Mouse (Mus musculus): Measurements from ENCODE around the gene Gstt4. TPM values are rescaled to one million over a fixed set of nuclear protein-coding genes. Genes with fewer than 3 reads are reported as not detected.

Gstt4 gene
- polyA plus RNA-seq, 1 experiment from 2014 or later: not detected

GRCm38 (mm10) chr10:75789081-75789735 lies 33.1 kb downstream of the Gstt4 start:
- no peaks in the 10 kb centered on the region for H3K4me1 ChIP-seq (ENCODE audit: control insufficient read depth in 2 of 2, insufficient read depth in 2 of 2, low read length in 2 of 2)
- no peaks in the 10 kb centered on the region for H3K27me3 ChIP-seq (ENCODE audit: control insufficient read depth, insufficient read depth, low read length)
- no peak overlapping the region for H3K4me3 ChIP-seq (ENCODE audit: control insufficient read depth in 1 of 2, insufficient read depth in 1 of 2, low read depth in 1 of 2, low read length in 2 of 2)
- no peak overlapping the region for H3K9ac ChIP-seq (ENCODE audit: low read length)
- no peak overlapping the region for H3K4me2 ChIP-seq (ENCODE audit: low read length)
- no peak for ATAC-seq (ENCODE audit: insufficient number of reproducible peaks, insufficient read depth, low FRiP score, low read depth)
- H3K36me3 ChIP-seq (ENCODE audit: control insufficient read depth, insufficient read depth, low read length): no peaks in the 10 kb centered on the region
- no peak overlapping the region for H3K27ac ChIP-seq (replicated peaks in 1 of 2; ENCODE audit: control insufficient read depth in 1 of 2, insufficient read depth in 1 of 2, low read depth in 2 of 2, low read length in 2 of 2)
- 71% methylated on average over 6 of the region's 6 CpGs for WGBS
- no peaks in the 10 kb centered on the region for H3K9me3 ChIP-seq (ENCODE audit: control insufficient read depth, low read length)

GRCm38 (mm10) chr10:75788277-75788676 lies 34.1 kb downstream of the Gstt4 start:
- WGBS: 92% methylated on average over 8 of the region's 8 CpGs
- H3K27me3 ChIP-seq (ENCODE audit: control insufficient read depth, insufficient read depth, low read length): no peaks in the 10 kb centered on the region

GRCm38 (mm10) chr10:75785442-75785841 lies 36.9 kb downstream of the Gstt4 start:
- Histone ChIP-seq H3K4me2 (ENCODE audit: low read length) (no peak overlapping the region), H3K4me3 (ENCODE audit: control insufficient read depth in 1 of 2, insufficient read depth in 1 of 2, low read depth in 1 of 2, low read length in 2 of 2) (no peak overlapping the region), H3K9me3 (ENCODE audit: control insufficient read depth, low read length) (no peaks in the 10 kb centered on the region), H3K27ac (replicated peaks in 1 of 2; ENCODE audit: control insufficient read depth in 1 of 2, insufficient read depth in 1 of 2, low read depth in 2 of 2, low read length in 2 of 2) (no peak overlapping the region), H3K4me1 (ENCODE audit: control insufficient read depth in 2 of 2, insufficient read depth in 2 of 2, low read length in 2 of 2) (peaks cover 4 to 7% of the 10 kb centered on the region in 2 experiments; a peak in 2 of 4 replicates), H3K36me3 (ENCODE audit: control insufficient read depth, insufficient read depth, low read length) (no peaks in the 10 kb centered on the region), H3K9ac (ENCODE audit: low read length) (no peak overlapping the region), H3K27me3 (ENCODE audit: control insufficient read depth, insufficient read depth, low read length) (no peaks in the 10 kb centered on the region)
- 57% methylated on average over 1 of the region's 1 CpGs for WGBS
- ATAC-seq (ENCODE audit: insufficient number of reproducible peaks, insufficient read depth, low FRiP score, low read depth): no peak

More at GRCm38 (mm10) chr10:75788277-75788676, 34.1 kb downstream of the Gstt4 start:
- no peak for ATAC-seq (ENCODE audit: insufficient number of reproducible peaks, insufficient read depth, low FRiP score, low read depth)
- Histone ChIP-seq H3K9me3 (ENCODE audit: control insufficient read depth, low read length) (no peaks in the 10 kb centered on the region), H3K4me1 (ENCODE audit: control insufficient read depth in 2 of 2, insufficient read depth in 2 of 2, low read length in 2 of 2) (no peaks in the 10 kb centered on the region), H3K36me3 (ENCODE audit: control insufficient read depth, insufficient read depth, low read length) (no peaks in the 10 kb centered on the region), H3K4me2 (ENCODE audit: low read length) (no peak overlapping the region), H3K27ac (replicated peaks in 1 of 2; ENCODE audit: control insufficient read depth in 1 of 2, insufficient read depth in 1 of 2, low read depth in 2 of 2, low read length in 2 of 2) (no peak overlapping the region), H3K9ac (ENCODE audit: low read length) (no peak overlapping the region), H3K4me3 (ENCODE audit: control insufficient read depth in 1 of 2, insufficient read depth in 1 of 2, low read depth in 1 of 2, low read length in 2 of 2) (no peak overlapping the region)

- Histone ChIP-seq H3K9ac (ENCODE audit: low read length) (peak within 1 kb of the TSS; percentile 54), H3K27me3 (ENCODE audit: control insufficient read depth, insufficient read depth, low read length) (peaks cover 10% of the 10 kb centered on the region), H3K27ac (replicated peaks in 1 of 2; ENCODE audit: control insufficient read depth in 1 of 2, insufficient read depth in 1 of 2, low read depth in 2 of 2, low read length in 2 of 2) (no peak within 1 kb of the TSS), H3K4me3 (ENCODE audit: control insufficient read depth in 1 of 2, insufficient read depth in 1 of 2, low read depth in 1 of 2, low read length in 2 of 2) (peak within 1 kb of the TSS; percentile 40 to 45), H3K9me3 (ENCODE audit: control insufficient read depth, low read length) (no peaks in the 10 kb centered on the region), H3K4me2 (ENCODE audit: low read length) (peak within 1 kb of the TSS; percentile 75), H3K4me1 (ENCODE audit: control insufficient read depth in 2 of 2, insufficient read depth in 2 of 2, low read length in 2 of 2) (peaks cover 4 to 7% of the 10 kb centered on the region in 2 experiments; a peak in 2 of 4 replicates), H3K36me3 (ENCODE audit: control insufficient read depth, insufficient read depth, low read length) (no peaks in the 10 kb centered on the region)
- ATAC-seq (ENCODE audit: insufficient number of reproducible peaks, insufficient read depth, low FRiP score, low read depth): peak; percentile 56; the same call in 1 of the 2 replicates
- under 1% methylated on average over 28 of the region's 28 CpGs for WGBS
Observed at GRCm38 (mm10) chr10:75780769-75781578, 41.4 kb downstream of the Gstt4 start, which contains the start of the genes Gm20441 and Gstt3. Gm20441 (minus strand) TSS chr10:75780954. Gstt3 (minus strand) TSS chr10:75781414.

- no peak overlapping the region for H3K4me2 ChIP-seq (ENCODE audit: low read length)
- H3K36me3 ChIP-seq (ENCODE audit: control insufficient read depth, insufficient read depth, low read length): no peaks in the 10 kb centered on the region
- no peak overlapping the region for H3K9ac ChIP-seq (ENCODE audit: low read length)
- H3K27me3 ChIP-seq (ENCODE audit: control insufficient read depth, insufficient read depth, low read length): peaks cover 10% of the 10 kb centered on the region
- WGBS: 39% methylated on average over 15 of the region's 15 CpGs
- ATAC-seq (ENCODE audit: insufficient number of reproducible peaks, insufficient read depth, low FRiP score, low read depth): no peak
- H3K9me3 ChIP-seq (ENCODE audit: control insufficient read depth, low read length): no peaks in the 10 kb centered on the region
- H3K4me1 ChIP-seq (ENCODE audit: control insufficient read depth in 2 of 2, insufficient read depth in 2 of 2, low read length in 2 of 2): peaks cover 4 to 7% of the 10 kb centered on the region in 2 experiments; a peak in 2 of 4 replicates
- H3K27ac ChIP-seq (replicated peaks in 1 of 2; ENCODE audit: control insufficient read depth in 1 of 2, insufficient read depth in 1 of 2, low read depth in 2 of 2, low read length in 2 of 2): no peak overlapping the region
- H3K4me3 ChIP-seq (ENCODE audit: control insufficient read depth in 1 of 2, insufficient read depth in 1 of 2, low read depth in 1 of 2, low read length in 2 of 2): 0 out of 4 replicates have a peak overlapping the region, but pooled peaks of 1 of the 2 experiments have one; percentile 40
Observed at GRCm38 (mm10) chr10:75779206-75780174, 42.9 kb downstream of the Gstt4 start.

GRCm38 (mm10) chr10:75777885-75778284 lies 44.5 kb downstream of the Gstt4 start:
- peaks cover 10% of the 10 kb centered on the region for H3K27me3 ChIP-seq (ENCODE audit: control insufficient read depth, insufficient read depth, low read length)
- H3K9me3 ChIP-seq (ENCODE audit: control insufficient read depth, low read length): no peaks in the 10 kb centered on the region
- no peak overlapping the region for H3K4me2 ChIP-seq (ENCODE audit: low read length)
- no peaks in the 10 kb centered on the region for H3K36me3 ChIP-seq (ENCODE audit: control insufficient read depth, insufficient read depth, low read length)
- H3K4me3 ChIP-seq (ENCODE audit: control insufficient read depth in 1 of 2, insufficient read depth in 1 of 2, low read depth in 1 of 2, low read length in 2 of 2): no peak overlapping the region
- WGBS: 67% methylated on average over 2 of the region's 2 CpGs
- no peak overlapping the region for H3K27ac ChIP-seq (replicated peaks in 1 of 2; ENCODE audit: control insufficient read depth in 1 of 2, insufficient read depth in 1 of 2, low read depth in 2 of 2, low read length in 2 of 2)
- peaks cover 4 to 8% of the 10 kb centered on the region in 2 experiments; a peak in 2 of 4 replicates for H3K4me1 ChIP-seq (ENCODE audit: control insufficient read depth in 2 of 2, insufficient read depth in 2 of 2, low read length in 2 of 2)
- H3K9ac ChIP-seq (ENCODE audit: low read length): no peak overlapping the region
- no peak for ATAC-seq (ENCODE audit: insufficient number of reproducible peaks, insufficient read depth, low FRiP score, low read depth)

- 85% methylated on average over 6 of the region's 6 CpGs for WGBS
Observed at GRCm38 (mm10) chr10:75776562-75776961, 45.8 kb downstream of the Gstt4 start.

More at GRCm38 (mm10) chr10:75776562-75776961, 45.8 kb downstream of the Gstt4 start:
- H3K9me3 ChIP-seq (ENCODE audit: control insufficient read depth, low read length): no peaks in the 10 kb centered on the region
- peaks cover 11 to 14% of the 10 kb centered on the region in 2 experiments; a peak in 3 of 4 replicates for H3K4me1 ChIP-seq (ENCODE audit: control insufficient read depth in 2 of 2, insufficient read depth in 2 of 2, low read length in 2 of 2)
- ATAC-seq (ENCODE audit: insufficient number of reproducible peaks, insufficient read depth, low FRiP score, low read depth): no peak
- H3K4me2 ChIP-seq (ENCODE audit: low read length): no peak overlapping the region
- H3K36me3 ChIP-seq (ENCODE audit: control insufficient read depth, insufficient read depth, low read length): no peaks in the 10 kb centered on the region
- no peak overlapping the region for H3K9ac ChIP-seq (ENCODE audit: low read length)
- no peak overlapping the region for H3K4me3 ChIP-seq (ENCODE audit: control insufficient read depth in 1 of 2, insufficient read depth in 1 of 2, low read depth in 1 of 2, low read length in 2 of 2)
- no peak overlapping the region for H3K27ac ChIP-seq (replicated peaks in 1 of 2; ENCODE audit: control insufficient read depth in 1 of 2, insufficient read depth in 1 of 2, low read depth in 2 of 2, low read length in 2 of 2)
- peaks cover 10% of the 10 kb centered on the region for H3K27me3 ChIP-seq (ENCODE audit: control insufficient read depth, insufficient read depth, low read length)

All from heart, embryonic 14.5 days (tissue).